8 mouse cellular contexts compared by ENCODE assay signal in genomic region chr1:105880555-105881304, GRCm38 (mm10).
DNase-seq lines count a peak whose midpoint lies in the region.

No protein-coding gene starts in this region.

- peak; percentile 31 to 38 for DNase-seq in cerebellum, postnatal 10 days
- no peak for DNase-seq in cerebellum, adult 9-11 months
- DNase-seq in urinary bladder, postnatal 14 days (ENCODE audit: low spot score): peak; percentile 34
- DNase-seq in urinary bladder, postnatal 10 days (ENCODE audit: low spot score): no peak
- DNase-seq in kidney, postnatal 4 days: peak; percentile 55 to 66
- peak; percentile 55 for DNase-seq in neural tube, embryonic 10.5 days (ENCODE audit: extremely low spot score, low spot score)
- no peak for DNase-seq in urinary bladder, adult 2 months (ENCODE audit: low spot score)
- no peak for DNase-seq in right cerebral cortex, postnatal 25 days

Comparison
In these comparisons a context has a peak if more than half of its experiments do, and no peak if none do; other contexts are left out.
1. DNase-seq: peak in cerebellum, postnatal 10 days (2 of 2), urinary bladder, postnatal 14 days (single experiment), kidney, postnatal 4 days (2 of 2) and neural tube, embryonic 10.5 days (single experiment); none in cerebellum, adult 9-11 months (single experiment), urinary bladder, postnatal 10 days (single experiment), urinary bladder, adult 2 months (single experiment) and right cerebral cortex, postnatal 25 days (single experiment).